Mouse (Mus musculus): Measurements from ENCODE around the gene Nfe2l1. TPM values are rescaled to one million over a fixed set of nuclear protein-coding genes. Genes with fewer than 3 reads are reported as not detected.
"Not testable (repeated sequence)": the region's sequence is repeated elsewhere in the genome, so short reads cannot be mapped to it uniquely, and the experiment has no call there.

The Nfe2l1 gene
- polyA plus RNA-seq, 1 experiment: 106 TPM

GRCm38 (mm10) chr11:96867149-96867548, 37.4 kb upstream of the Nfe2l1 start:
- Histone ChIP-seq H3K4me3 (ENCODE audit: insufficient read depth, low read length) (no peak overlapping the region), H3K4me1 (ENCODE audit: control insufficient read depth, insufficient read depth, low read length) (0 out of 2 replicates have a peak, but pooled peaks cover under 1% of the 10 kb centered on the region), H3K27ac (ENCODE audit: insufficient read depth, low read depth, low read length) (no peak overlapping the region)
- TF ChIP-seq POLR2A (IDR thresholded peaks at IDR 0.05; ENCODE audit: borderline replicate concordance, low read depth, low read length) (no peak), CTCF (IDR thresholded peaks at IDR 0.05; ENCODE audit: low read depth, low read length) (peak; percentile 76)

GRCm38 (mm10) chr11:96863206-96863995, 33.6 kb upstream of the Nfe2l1 start:
- peaks cover 4% of the 10 kb centered on the region; the same call in 1 of the 2 replicates for H3K4me1 ChIP-seq (ENCODE audit: control insufficient read depth, insufficient read depth, low read length)
- H3K4me3 ChIP-seq (ENCODE audit: insufficient read depth, low read length): no peak overlapping the region
- TF ChIP-seq CTCF (IDR thresholded peaks at IDR 0.05; ENCODE audit: low read depth, low read length) (no peak), POLR2A (IDR thresholded peaks at IDR 0.05; ENCODE audit: borderline replicate concordance, low read depth, low read length) (no peak)
- H3K27ac ChIP-seq (ENCODE audit: insufficient read depth, low read depth, low read length): no peak overlapping the region

- peaks cover 4% of the 10 kb centered on the region; the same call in 1 of the 2 replicates for H3K4me1 ChIP-seq (ENCODE audit: control insufficient read depth, insufficient read depth, low read length)
- H3K27ac ChIP-seq (ENCODE audit: insufficient read depth, low read depth, low read length): no peak overlapping the region
- H3K4me3 ChIP-seq (ENCODE audit: insufficient read depth, low read length): no peak overlapping the region
- TF ChIP-seq CTCF (IDR thresholded peaks at IDR 0.05; ENCODE audit: low read depth, low read length) (no peak), POLR2A (IDR thresholded peaks at IDR 0.05; ENCODE audit: borderline replicate concordance, low read depth, low read length) (no peak)
Measured at GRCm38 (mm10) chr11:96862534-96862933, 32.8 kb upstream of the Nfe2l1 start.

- Histone ChIP-seq H3K4me1 (ENCODE audit: control insufficient read depth, insufficient read depth, low read length) (peaks cover 4% of the 10 kb centered on the region; the same call in 1 of the 2 replicates), H3K27ac (ENCODE audit: insufficient read depth, low read depth, low read length) (no peak overlapping the region), H3K4me3 (ENCODE audit: insufficient read depth, low read length) (peak overlapping the region; percentile 65)
- TF ChIP-seq CTCF (IDR thresholded peaks at IDR 0.05; ENCODE audit: low read depth, low read length): peak; percentile 66
- TF ChIP-seq POLR2A (IDR thresholded peaks at IDR 0.05; ENCODE audit: borderline replicate concordance, low read depth, low read length): no peak
Measured at GRCm38 (mm10) chr11:96861878-96862289, 32.1 kb upstream of the Nfe2l1 start.

- TF ChIP-seq CTCF (IDR thresholded peaks at IDR 0.05; ENCODE audit: low read depth, low read length) (no peak), POLR2A (IDR thresholded peaks at IDR 0.05; ENCODE audit: borderline replicate concordance, low read depth, low read length) (no peak)
- Histone ChIP-seq H3K4me1 (ENCODE audit: control insufficient read depth, insufficient read depth, low read length) (peaks cover 4% of the 10 kb centered on the region; the same call in 1 of the 2 replicates), H3K4me3 (ENCODE audit: insufficient read depth, low read length) (peak overlapping the region; percentile 65), H3K27ac (ENCODE audit: insufficient read depth, low read depth, low read length) (no peak overlapping the region)
Measured at GRCm38 (mm10) chr11:96861446-96861845, 31.7 kb upstream of the Nfe2l1 start.

GRCm38 (mm10) chr11:96860564-96860963, 30.8 kb upstream of the Nfe2l1 start:
- H3K4me3 ChIP-seq (ENCODE audit: insufficient read depth, low read length): no peak overlapping the region
- peaks cover 4% of the 10 kb centered on the region; the same call in 1 of the 2 replicates for H3K4me1 ChIP-seq (ENCODE audit: control insufficient read depth, insufficient read depth, low read length)
- TF ChIP-seq CTCF (IDR thresholded peaks at IDR 0.05; ENCODE audit: low read depth, low read length): peak; percentile 74
- TF ChIP-seq POLR2A (IDR thresholded peaks at IDR 0.05; ENCODE audit: borderline replicate concordance, low read depth, low read length): no peak
- H3K27ac ChIP-seq (ENCODE audit: insufficient read depth, low read depth, low read length): no peak overlapping the region

- Histone ChIP-seq H3K4me1 (ENCODE audit: control insufficient read depth, insufficient read depth, low read length) (peaks cover 4% of the 10 kb centered on the region; the same call in 1 of the 2 replicates), H3K4me3 (ENCODE audit: insufficient read depth, low read length) (no peak overlapping the region), H3K27ac (ENCODE audit: insufficient read depth, low read depth, low read length) (no peak overlapping the region)
- TF ChIP-seq POLR2A (IDR thresholded peaks at IDR 0.05; ENCODE audit: borderline replicate concordance, low read depth, low read length): no peak
- TF ChIP-seq CTCF (IDR thresholded peaks at IDR 0.05; ENCODE audit: low read depth, low read length): no peak
Measured at GRCm38 (mm10) chr11:96859635-96860034, 29.9 kb upstream of the Nfe2l1 start.

GRCm38 (mm10) chr11:96857446-96857845, 27.7 kb upstream of the Nfe2l1 start:
- Histone ChIP-seq H3K4me3 (ENCODE audit: insufficient read depth, low read length) (no peak overlapping the region), H3K4me1 (ENCODE audit: control insufficient read depth, insufficient read depth, low read length) (peaks cover 4% of the 10 kb centered on the region; the same call in 1 of the 2 replicates), H3K27ac (ENCODE audit: insufficient read depth, low read depth, low read length) (no peak overlapping the region)
- TF ChIP-seq CTCF (IDR thresholded peaks at IDR 0.05; ENCODE audit: low read depth, low read length) (no peak), POLR2A (IDR thresholded peaks at IDR 0.05; ENCODE audit: borderline replicate concordance, low read depth, low read length) (no peak)

- no peak for TF ChIP-seq POLR2A (IDR thresholded peaks at IDR 0.05; ENCODE audit: borderline replicate concordance, low read depth, low read length)
- no peak for TF ChIP-seq CTCF (IDR thresholded peaks at IDR 0.05; ENCODE audit: low read depth, low read length)
- H3K27ac ChIP-seq (ENCODE audit: insufficient read depth, low read depth, low read length): no peak within 1 kb of the TSS
- H3K4me1 ChIP-seq (ENCODE audit: control insufficient read depth, insufficient read depth, low read length): no peaks in the 10 kb centered on the region; the same call in 1 of the 2 replicates
- H3K4me3 ChIP-seq (ENCODE audit: insufficient read depth, low read length): peak within 1 kb of the TSS; percentile 79
Measured at GRCm38 (mm10) chr11:96849681-96850467, 20.1 kb upstream of the Nfe2l1 start, which contains the start of gene Copz2. TSS of gene Copz2 (plus strand) at chr11:96849870.

- H3K27ac ChIP-seq (ENCODE audit: insufficient read depth, low read depth, low read length); H3K4me1 ChIP-seq (ENCODE audit: control insufficient read depth, insufficient read depth, low read length): not testable (repeated sequence)
- peak overlapping the region; percentile 79; the same call in 1 of the 2 replicates for H3K4me3 ChIP-seq (ENCODE audit: insufficient read depth, low read length)
Measured at GRCm38 (mm10) chr11:96849145-96849544, 19.4 kb upstream of the Nfe2l1 start.
